Mouse (Mus musculus): ENCODE data around the gene Gm20696. TPM values are rescaled to one million over a fixed set of nuclear protein-coding genes. Genes with fewer than 3 reads are reported as not detected.

Gm20696 gene
- polyA plus RNA-seq, 1 experiment from 2014 or later = 2.7 TPM

DNA sequence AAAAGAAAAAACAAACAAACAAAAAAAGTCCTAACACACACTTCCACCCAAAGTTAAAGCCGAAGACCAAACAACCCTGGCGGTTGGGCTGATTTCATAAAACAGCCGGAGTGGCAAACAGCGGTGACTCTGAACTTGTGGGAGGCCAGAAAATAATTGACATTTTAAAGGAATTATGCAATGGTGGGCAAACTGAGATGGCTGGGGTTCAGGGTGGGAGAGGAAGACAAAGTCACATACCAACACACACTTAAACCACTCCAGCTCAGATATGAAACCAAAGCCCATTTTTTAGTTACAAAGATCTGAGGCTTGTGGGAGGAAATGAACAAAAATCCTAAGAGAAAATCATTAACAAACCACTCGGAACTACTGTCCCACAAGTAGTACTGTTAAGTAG is 126.5 kb downstream of the Gm20696 start:
- no peak for ATAC-seq
- Histone ChIP-seq H3K27me3 (replicated peaks) (no peaks in the 10 kb centered on the region), H3K4me3 (replicated peaks) (no peak overlapping the region), H3K36me3 (no peaks in the 10 kb centered on the region), H3K27ac (no peak overlapping the region), H3K9me3 (no peaks in the 10 kb centered on the region), H3K4me1 (replicated peaks) (0 out of 2 replicates have a peak, but pooled peaks cover 2% of the 10 kb centered on the region), H3K9ac (no peak overlapping the region), H3K4me2 (replicated peaks) (no peak overlapping the region)
- 83% methylated on average over 5 of the region's 5 CpGs for WGBS

DNA sequence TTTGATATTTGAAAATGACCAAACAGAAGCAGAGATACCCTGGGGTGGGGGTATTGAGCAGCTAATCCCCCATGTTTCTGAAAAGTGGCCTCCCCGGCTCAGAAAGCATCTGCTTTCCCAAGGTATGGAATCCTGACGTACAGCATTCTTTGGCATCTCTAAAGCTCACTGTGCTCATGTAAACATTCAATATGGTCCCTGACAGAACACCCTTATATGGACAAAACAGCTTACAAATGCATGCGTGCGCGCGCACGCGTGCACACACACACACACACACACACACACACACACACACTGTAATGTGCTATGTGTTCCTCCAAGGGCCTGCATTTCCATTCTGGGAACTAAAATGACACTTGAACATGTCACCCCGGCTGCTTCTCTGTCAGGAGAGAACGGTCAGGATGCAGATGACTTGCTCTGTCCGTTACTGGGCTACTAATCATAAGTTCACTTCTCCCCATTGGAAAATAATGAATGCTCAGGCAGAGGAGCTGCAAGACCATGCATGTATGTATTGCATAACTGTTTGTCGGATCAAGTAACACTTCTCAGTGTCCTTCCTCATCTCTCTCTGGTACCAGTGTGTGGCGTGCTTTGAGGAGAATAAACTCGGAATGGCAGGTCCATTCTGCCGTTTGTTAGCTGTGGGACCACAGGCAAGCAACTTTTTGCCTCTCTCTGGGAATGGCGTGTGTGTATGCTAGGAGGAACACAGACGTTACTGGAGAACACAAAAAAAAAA is 128.2 kb downstream of the Gm20696 start:
- Histone ChIP-seq H3K4me2 (replicated peaks) (no peak overlapping the region), H3K4me3 (replicated peaks) (no peak overlapping the region), H3K27me3 (replicated peaks) (no peaks in the 10 kb centered on the region), H3K9ac (no peak overlapping the region), H3K9me3 (no peaks in the 10 kb centered on the region), H3K36me3 (no peaks in the 10 kb centered on the region), H3K27ac (no peak overlapping the region), H3K4me1 (replicated peaks) (0 out of 2 replicates have a peak, but pooled peaks cover 2% of the 10 kb centered on the region)
- no peak for ATAC-seq
- 52% methylated on average over 17 of the region's 17 CpGs for WGBS

DNA sequence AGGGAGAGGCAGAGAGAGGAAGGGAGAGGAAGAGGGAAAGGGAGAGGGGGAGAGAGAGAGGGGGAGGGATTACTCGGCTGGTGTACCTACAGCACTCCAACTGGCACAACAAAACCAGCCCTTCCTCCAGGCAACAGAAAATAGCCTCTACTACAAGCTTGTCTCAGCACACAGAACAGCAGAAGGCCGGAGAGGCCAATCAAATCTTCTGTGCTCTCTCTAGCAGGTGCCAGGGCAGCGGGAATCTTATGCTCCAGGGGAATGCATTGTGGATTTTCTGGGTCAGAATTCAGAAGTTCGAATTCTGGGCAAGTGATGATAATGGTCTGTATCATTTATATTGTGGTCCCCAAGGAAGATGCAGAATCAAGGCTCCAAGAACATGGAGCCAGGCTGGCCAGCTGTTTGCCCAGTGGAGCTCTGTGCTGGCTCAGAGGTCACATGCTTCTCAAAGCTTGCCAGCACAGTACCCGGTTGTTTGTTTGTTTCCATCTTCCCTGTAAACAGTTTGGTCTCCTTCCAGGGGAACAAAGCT is 132.3 kb downstream of the Gm20696 start:
- no peak overlapping the region for H3K9ac ChIP-seq
- ATAC-seq = no peak
- no peaks in the 10 kb centered on the region for H3K27me3 ChIP-seq (replicated peaks)
- H3K4me3 ChIP-seq (replicated peaks) = no peak overlapping the region
- H3K4me1 ChIP-seq (replicated peaks) = peaks cover 2% of the 10 kb centered on the region; the same call in 1 of the 2 replicates
- no peak overlapping the region for H3K4me2 ChIP-seq (replicated peaks)
- H3K9me3 ChIP-seq = no peaks in the 10 kb centered on the region
- 63% methylated on average over 5 of the region's 5 CpGs for WGBS
- H3K36me3 ChIP-seq = no peaks in the 10 kb centered on the region
- no peak overlapping the region for H3K27ac ChIP-seq

DNA sequence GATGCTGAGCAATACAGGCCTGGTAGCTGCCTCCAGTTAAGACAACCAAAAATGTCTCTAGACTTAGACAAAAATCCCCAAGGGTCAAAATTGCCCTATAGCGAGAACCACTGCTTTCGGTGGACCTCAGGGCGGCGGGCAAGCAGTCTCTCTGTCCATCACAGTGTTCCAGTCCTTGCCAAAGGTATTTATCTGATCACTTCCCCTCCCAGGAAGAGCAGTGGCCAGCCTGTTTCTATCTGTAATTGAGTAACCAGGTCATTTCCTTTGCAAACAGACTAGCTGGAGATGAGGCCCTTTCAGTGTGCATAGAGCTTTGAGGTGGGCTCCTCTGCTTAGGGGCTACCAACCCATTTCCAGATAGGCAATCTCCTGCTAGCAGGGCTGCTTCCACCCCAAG is 134.1 kb downstream of the Gm20696 start:
- H3K9ac ChIP-seq = no peak overlapping the region
- no peaks in the 10 kb centered on the region; the same call in 1 of the 2 replicates for H3K36me3 ChIP-seq
- H3K9me3 ChIP-seq = no peaks in the 10 kb centered on the region
- no peaks in the 10 kb centered on the region; the same call in none of the 2 replicates for H3K4me1 ChIP-seq (replicated peaks)
- WGBS = 50% methylated on average over 4 of the region's 4 CpGs
- H3K4me2 ChIP-seq (replicated peaks) = no peak overlapping the region
- no peak overlapping the region for H3K27ac ChIP-seq
- ATAC-seq = no peak
- H3K27me3 ChIP-seq (replicated peaks) = no peaks in the 10 kb centered on the region
- H3K4me3 ChIP-seq (replicated peaks) = no peak overlapping the region

DNA sequence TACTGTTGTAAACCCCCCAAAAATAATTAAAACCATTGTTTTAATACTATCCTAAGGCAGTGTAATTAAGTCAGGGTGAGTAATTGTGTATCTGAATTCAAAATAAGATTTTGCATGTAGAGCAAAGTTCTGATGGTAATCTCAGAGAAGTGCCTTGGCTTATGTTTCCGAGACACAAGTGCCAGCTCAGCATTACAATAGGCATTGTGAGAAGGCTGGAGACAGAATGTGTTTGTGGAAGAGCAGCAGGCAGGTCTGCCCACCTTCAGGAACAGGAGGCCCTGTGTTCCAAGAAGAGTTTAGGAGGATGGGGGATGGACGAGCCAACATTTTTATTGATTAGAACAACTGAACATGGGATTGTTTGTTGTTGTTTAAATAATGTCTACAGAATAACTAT is 137.6 kb downstream of the Gm20696 start:
- Histone ChIP-seq H3K27me3 (replicated peaks) (no peaks in the 10 kb centered on the region), H3K9me3 (no peaks in the 10 kb centered on the region), H3K4me1 (replicated peaks) (no peaks in the 10 kb centered on the region; the same call in none of the 2 replicates), H3K4me2 (replicated peaks) (no peak overlapping the region), H3K27ac (no peak overlapping the region), H3K9ac (no peak overlapping the region), H3K4me3 (replicated peaks) (no peak overlapping the region), H3K36me3 (no peaks in the 10 kb centered on the region; the same call in 1 of the 2 replicates)
- 77% methylated on average over 2 of the region's 2 CpGs for WGBS
- no peak for ATAC-seq

DNA sequence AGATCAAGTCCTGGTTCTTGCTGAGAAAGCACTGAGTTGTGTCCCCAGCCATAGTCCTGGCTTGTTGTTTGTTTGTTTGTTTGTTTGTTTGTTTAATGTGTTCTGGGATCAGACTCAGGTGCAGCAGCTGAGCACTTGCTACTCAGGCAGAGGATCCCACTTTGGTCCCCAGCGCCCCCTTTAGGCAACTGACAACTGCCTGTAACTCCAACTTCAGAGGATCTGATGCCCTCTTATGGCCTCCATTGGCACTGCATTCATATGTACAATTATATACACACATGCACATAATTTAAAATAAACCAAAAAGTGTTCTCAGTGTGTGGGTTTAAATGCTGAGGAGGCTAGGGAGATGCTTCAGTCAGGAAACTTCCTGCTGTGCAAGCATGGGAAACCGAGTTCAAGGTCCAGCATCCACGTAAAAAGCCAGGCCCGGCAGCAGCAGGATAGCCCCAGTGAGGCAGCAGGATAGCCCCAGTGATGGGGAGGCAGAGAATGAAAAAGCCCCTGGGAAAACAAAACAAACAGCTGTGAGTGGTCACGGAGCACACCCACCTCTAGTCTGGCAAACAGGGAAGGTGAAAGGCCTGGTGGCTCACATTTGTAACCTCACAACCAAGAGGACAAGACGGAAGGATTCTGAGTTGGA is 139.0 kb downstream of the Gm20696 start:
- no peak overlapping the region for H3K4me2 ChIP-seq (replicated peaks)
- no peak for ATAC-seq
- 87% methylated on average over 6 of the region's 6 CpGs for WGBS
- no peaks in the 10 kb centered on the region for H3K9me3 ChIP-seq
- H3K27ac ChIP-seq = no peak overlapping the region
- no peak overlapping the region for H3K4me3 ChIP-seq (replicated peaks)
- no peaks in the 10 kb centered on the region; the same call in 1 of the 2 replicates for H3K36me3 ChIP-seq
- H3K9ac ChIP-seq = no peak overlapping the region
- no peaks in the 10 kb centered on the region for H3K27me3 ChIP-seq (replicated peaks)
- no peaks in the 10 kb centered on the region; the same call in none of the 2 replicates for H3K4me1 ChIP-seq (replicated peaks)

DNA sequence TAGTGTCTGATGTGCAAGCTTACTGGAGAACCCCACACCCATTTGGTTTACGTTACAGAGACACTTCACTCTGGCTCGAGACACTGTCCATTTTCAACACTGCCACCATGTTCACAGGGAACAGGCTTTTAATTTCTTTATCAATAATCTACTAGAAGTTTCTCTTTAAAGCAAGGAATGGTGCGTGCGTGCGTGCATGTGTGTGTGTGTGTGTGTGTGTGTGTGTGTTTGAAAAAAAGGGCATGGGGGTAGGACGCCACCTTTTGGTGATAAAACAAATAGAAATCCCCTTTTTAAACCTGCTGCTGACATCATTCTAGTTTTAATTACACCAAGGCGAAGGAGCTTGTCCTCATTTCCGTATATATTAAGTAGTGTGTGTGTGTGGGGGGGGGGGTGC is 141.2 kb downstream of the Gm20696 start:
- Histone ChIP-seq H3K4me3 (replicated peaks) (no peak overlapping the region), H3K9ac (no peak overlapping the region), H3K27me3 (replicated peaks) (no peaks in the 10 kb centered on the region), H3K9me3 (no peaks in the 10 kb centered on the region), H3K36me3 (no peaks in the 10 kb centered on the region; the same call in 1 of the 2 replicates), H3K4me1 (replicated peaks) (no peaks in the 10 kb centered on the region; the same call in 1 of the 2 replicates), H3K27ac (no peak overlapping the region), H3K4me2 (replicated peaks) (no peak overlapping the region)
- 55% methylated on average over 8 of the region's 8 CpGs for WGBS
- ATAC-seq = no peak

DNA sequence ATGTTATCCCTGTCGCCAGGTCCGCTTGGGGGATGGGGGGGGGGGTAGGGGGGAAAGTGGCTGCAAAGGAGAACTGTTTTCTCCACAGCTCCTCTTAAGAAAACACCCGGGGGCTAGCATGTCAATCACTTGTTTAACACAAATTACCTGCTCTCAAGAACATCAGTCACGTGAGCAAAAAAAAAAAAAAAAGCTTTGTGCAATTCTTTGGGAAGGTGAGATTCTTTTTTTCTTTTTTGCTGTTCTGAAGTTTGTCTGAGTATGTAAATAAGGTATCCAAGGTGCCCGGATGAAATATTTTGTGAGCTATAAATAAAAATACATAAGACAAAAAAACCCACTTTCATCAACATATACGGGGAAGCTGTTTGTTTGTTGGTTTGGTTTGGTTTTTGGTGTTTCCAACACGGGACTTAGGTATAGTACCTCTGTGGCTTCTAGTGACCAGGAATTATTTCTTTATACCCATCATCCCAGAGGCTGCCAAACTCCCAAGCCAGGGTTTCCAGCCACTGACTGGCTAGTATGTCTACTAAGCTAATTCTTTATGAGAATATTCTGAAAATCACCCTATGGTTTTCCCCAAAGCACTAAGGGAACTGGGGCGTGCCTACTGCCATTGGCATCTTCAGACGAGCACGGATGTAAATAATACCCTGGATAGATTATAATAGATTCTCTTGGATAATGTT is 142.8 kb downstream of the Gm20696 start:
- Histone ChIP-seq H3K36me3 (no peaks in the 10 kb centered on the region; the same call in 1 of the 2 replicates), H3K4me2 (replicated peaks) (peak overlapping the region; percentile 84), H3K9ac (peak overlapping the region; percentile 94), H3K9me3 (no peaks in the 10 kb centered on the region), H3K4me1 (replicated peaks) (no peaks in the 10 kb centered on the region; the same call in 1 of the 2 replicates), H3K27ac (peak overlapping the region; percentile 99), H3K27me3 (replicated peaks) (no peaks in the 10 kb centered on the region), H3K4me3 (replicated peaks) (peak overlapping the region; percentile 81)
- no peak for ATAC-seq
- 25% methylated on average over 10 of the region's 10 CpGs for WGBS

DNA sequence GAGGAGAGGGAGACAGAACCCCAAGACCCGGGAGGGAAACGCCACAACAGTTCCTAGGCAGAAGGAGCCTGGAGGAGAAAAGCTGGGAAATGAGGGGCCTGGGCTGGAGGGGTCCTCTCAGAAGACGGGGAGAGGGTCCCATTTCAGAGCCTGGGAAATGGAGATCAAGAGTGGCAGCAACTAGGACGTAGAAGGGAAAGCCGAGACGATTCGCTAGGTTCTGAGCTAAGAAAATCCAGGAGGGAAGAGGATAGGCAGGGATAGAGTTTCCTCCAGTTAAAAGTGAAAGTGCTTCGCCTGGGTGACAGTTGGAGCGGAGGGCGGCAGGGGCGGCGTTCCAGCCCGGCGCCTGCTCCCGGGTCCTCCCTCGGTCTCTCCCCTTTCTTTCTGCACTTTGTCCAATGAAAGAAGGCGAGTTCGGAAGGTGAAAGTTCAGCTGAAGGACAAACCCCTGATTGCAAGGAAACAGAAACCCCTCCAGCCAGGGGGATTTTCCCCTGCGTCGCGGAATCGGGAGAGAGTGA is 143.4 kb downstream of the Gm20696 start:
- H3K36me3 ChIP-seq = no peaks in the 10 kb centered on the region; the same call in 1 of the 2 replicates
- H3K4me3 ChIP-seq (replicated peaks) = peak overlapping the region; percentile 81
- no peaks in the 10 kb centered on the region for H3K27me3 ChIP-seq (replicated peaks)
- no peaks in the 10 kb centered on the region for H3K9me3 ChIP-seq
- peak; percentile 65 for ATAC-seq
- H3K27ac ChIP-seq = peak overlapping the region; percentile 99
- whole genome bisulfite sequencing = under 1% methylated on average over 22 of the region's 22 CpGs
- no peaks in the 10 kb centered on the region for H3K4me1 ChIP-seq (replicated peaks)
- peak overlapping the region; percentile 94 for H3K9ac ChIP-seq
- H3K4me2 ChIP-seq (replicated peaks) = peak overlapping the region; percentile 84

DNA sequence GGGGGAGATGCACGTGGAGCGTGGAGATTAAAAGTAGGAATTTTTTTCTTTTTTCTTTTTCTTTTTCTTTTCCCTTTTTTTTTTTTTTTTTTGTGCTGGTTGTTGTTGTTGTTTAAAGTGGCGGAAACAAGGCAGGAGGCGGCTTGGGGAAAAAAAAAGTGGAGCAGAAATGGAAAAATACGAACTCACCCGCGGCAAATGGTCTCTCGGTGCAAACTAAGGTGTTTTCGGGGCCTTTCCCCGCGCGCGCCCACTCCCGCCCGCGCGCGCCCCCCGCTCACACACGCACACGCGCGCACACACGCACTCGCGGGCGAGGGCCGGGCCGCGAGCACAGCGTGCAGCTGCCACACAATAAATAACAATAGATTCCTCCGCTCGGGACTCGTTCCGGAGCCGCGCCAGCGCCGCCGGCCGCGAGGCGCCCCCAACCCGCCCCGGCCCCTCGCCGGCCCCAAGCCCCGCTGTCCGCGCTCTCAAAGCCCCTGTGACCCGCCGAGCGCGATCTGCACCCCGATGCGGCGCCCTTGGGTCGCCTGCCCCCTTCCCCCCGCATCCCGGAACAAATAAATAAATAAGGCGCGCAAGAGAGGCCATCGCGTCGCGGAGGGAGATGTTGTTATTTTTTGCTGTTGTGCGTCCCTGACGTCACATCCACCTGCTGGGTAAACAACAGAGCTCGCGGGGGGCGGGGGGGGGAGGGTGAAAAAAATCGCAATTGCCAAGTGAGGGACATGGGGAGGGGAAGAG is 144.1 kb downstream of the Gm20696 start, which contains the start of gene Foxp1:
Gene Foxp1, minus strand, starts transcription at position 363 of the 750 bp plus-strand sequence.
- H3K27ac ChIP-seq = peak within 1 kb of the TSS; percentile 99
- H3K36me3 ChIP-seq = no peaks in the 10 kb centered on the region; the same call in 1 of the 2 replicates
- H3K9ac ChIP-seq = peak within 1 kb of the TSS; percentile 94
- peaks cover 3% of the 10 kb centered on the region; the same call in 1 of the 2 replicates for H3K4me1 ChIP-seq (replicated peaks)
- peak; percentile 19 for ATAC-seq
- H3K4me3 ChIP-seq (replicated peaks) = peak within 1 kb of the TSS; percentile 81
- H3K4me2 ChIP-seq (replicated peaks) = peak within 1 kb of the TSS; percentile 84
- no peaks in the 10 kb centered on the region for H3K27me3 ChIP-seq (replicated peaks)
- no peaks in the 10 kb centered on the region for H3K9me3 ChIP-seq
- WGBS = under 1% methylated on average over 72 of the region's 72 CpGs

DNA sequence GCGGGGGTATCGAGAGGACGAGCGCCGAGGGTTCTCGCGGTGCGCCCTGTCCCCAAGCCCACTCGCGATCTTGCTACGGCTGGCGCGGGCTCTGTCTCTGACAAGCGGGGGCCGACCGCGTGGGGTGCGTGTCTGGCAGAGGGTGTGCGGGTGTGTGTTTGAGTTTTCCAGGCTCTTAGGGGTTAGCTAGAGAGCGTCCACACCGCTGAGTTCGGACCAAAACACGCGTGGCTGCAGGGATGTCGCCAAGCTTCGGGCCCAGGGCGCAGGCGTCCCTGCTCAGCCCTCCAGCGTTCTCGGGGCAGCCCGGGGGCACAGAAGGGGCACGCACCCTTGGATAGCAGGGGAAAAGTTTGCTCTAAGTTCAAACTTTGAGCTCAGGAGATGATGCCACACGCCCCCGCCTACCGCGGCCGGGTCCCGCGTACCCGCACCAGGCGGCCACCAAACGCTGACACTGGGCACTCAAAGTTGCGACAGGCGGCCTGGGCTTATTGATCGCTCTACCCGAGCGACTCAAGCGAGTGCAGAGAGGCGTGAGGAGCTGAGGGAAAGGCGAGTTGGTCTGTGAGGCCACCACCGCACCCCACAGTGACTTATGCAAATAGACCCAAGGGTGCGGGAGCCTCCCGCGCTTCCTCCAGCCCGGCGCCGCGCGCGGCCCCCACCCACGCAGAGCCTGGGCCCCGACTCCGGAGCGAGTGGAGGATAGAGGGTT is 144.8 kb downstream of the Gm20696 start:
- H3K27me3 ChIP-seq (replicated peaks) = no peaks in the 10 kb centered on the region
- H3K4me2 ChIP-seq (replicated peaks) = peak overlapping the region; percentile 84
- under 1% methylated on average over 64 of the region's 64 CpGs for WGBS
- H3K27ac ChIP-seq = peak overlapping the region; percentile 99
- peaks cover 4% of the 10 kb centered on the region; the same call in 1 of the 2 replicates for H3K4me1 ChIP-seq (replicated peaks)
- H3K9me3 ChIP-seq = no peaks in the 10 kb centered on the region
- H3K9ac ChIP-seq = peak overlapping the region; percentile 94
- H3K36me3 ChIP-seq = no peaks in the 10 kb centered on the region
- peak; percentile 23 for ATAC-seq
- H3K4me3 ChIP-seq (replicated peaks) = peak overlapping the region; percentile 81

Data from intestine, embryonic 15.5 days (tissue).